Mouse (Mus musculus) embryonic facial prominence, embryonic 13.5 days (tissue): Measurements from ENCODE around the gene Apom. TPM values are rescaled to one million over a fixed set of nuclear protein-coding genes. Genes with fewer than 3 reads are reported as not detected.

ENCODE experiments used
- ATAC-seq: fragments of 200-750 bp; cut with Nextera tagmentation; 2 replicates; pipeline ENCODE4 v1.8.0; 2017; ENCODE audit warnings: low read depth; ENCODE audit not compliant: insufficient number of reproducible peaks, insufficient read depth, low FRiP score, low TSS enrichment
- H3K27ac ChIP-seq: fragments of 300-500 bp; sonication (generic); 2 replicates; pipeline ENCODE4 v1.5.1; 2015; ENCODE audit warnings: moderate library complexity, mild to moderate bottlenecking, inconsistent platforms
- H3K27me3 ChIP-seq: fragments of 300-500 bp; sonication (generic); 2 replicates; pipeline ENCODE4 v1.6.1; 2015; ENCODE audit warnings: mild to moderate bottlenecking, inconsistent platforms
- H3K36me3 ChIP-seq: fragments of 300-500 bp; sonication (generic); 2 replicates; pipeline ENCODE4 v1.6.1; 2015; ENCODE audit warnings: mild to moderate bottlenecking, inconsistent platforms
- H3K4me1 ChIP-seq: fragments of 300-500 bp; sonication (generic); 2 replicates; pipeline ENCODE4 v1.6.1; 2015; ENCODE audit warnings: inconsistent platforms
- H3K4me2 ChIP-seq: fragments of 300-500 bp; sonication (generic); 2 replicates; pipeline ENCODE4 v1.6.1; 2015; ENCODE audit warnings: moderate library complexity, mild to moderate bottlenecking, inconsistent platforms
- H3K4me3 ChIP-seq: fragments of 300-500 bp; sonication (generic); 2 replicates; pipeline ENCODE4 v1.5.1; 2015; ENCODE audit warnings: mild to moderate bottlenecking, inconsistent platforms
- H3K9ac ChIP-seq: fragments of 300-500 bp; sonication (generic); 2 replicates; pipeline ENCODE4 v1.6.1; 2015; ENCODE audit warnings: mild to moderate bottlenecking, inconsistent platforms
- H3K9me3 ChIP-seq: fragments of 300-500 bp; sonication (generic); 2 replicates; pipeline ENCODE4 v1.6.1; 2016; ENCODE audit warnings: inconsistent platforms
- WGBS: fragments of 180-500 bp; shearing (Covaris S2); methylation state at CpG from one replicate; pipeline ENCODE4 v1.1.7; 2015; ENCODE audit warnings: mixed read lengths; 5-methylcytosine and 5-hydroxymethylcytosine counted together
- polyA plus RNA-seq: library from polyadenylated mRNA; unstranded; fragments of >200 nt; fragmentation: Nextera tagmentation; extraction: Ambion mirVana; gene quantifications from 2 replicates; pipeline ENCODE4 v1.2.1, GENCODE M21; 2015

Gene Apom
- polyA plus RNA-seq, 1 experiment from 2014 or later, result 0.28 TPM

DNA sequence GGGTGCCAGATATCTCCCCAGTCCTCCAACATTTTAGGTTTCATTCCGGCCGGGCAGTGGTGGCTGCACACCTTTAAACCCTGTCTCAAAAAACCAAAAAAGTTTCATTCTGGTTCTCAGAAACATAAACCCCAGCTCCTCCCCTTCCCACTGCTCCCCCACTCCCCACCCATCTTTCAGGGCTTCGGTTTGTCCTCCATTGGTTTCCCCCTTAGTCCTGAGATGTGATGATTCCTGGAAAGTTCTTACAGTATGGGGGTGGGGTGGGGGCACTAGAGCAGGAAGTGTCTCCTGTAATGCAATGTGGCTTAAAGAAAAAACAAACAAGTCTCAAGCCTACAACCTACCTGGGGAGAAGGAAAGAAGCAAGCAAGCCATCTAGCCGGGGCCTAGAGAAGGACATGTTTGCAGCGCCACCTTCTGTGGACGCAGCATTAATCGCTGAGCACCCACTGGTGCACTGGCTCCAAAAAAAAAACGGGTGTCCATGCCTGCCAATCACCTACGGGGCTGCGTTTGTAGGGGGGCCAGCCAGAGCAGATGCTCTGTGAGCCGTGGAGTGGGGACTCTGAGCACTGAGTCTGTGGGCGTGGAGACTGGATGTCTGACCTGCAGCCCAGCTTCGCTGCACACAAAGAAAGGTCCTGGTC, 26.0 kb downstream of the Apom start:
- no peaks in the 10 kb centered on the region for H3K27me3 ChIP-seq
- H3K9me3 ChIP-seq, result no peaks in the 10 kb centered on the region
- no peak overlapping the region for H3K4me3 ChIP-seq
- peak overlapping the region; percentile 37 for H3K9ac ChIP-seq
- H3K4me2 ChIP-seq, result peak overlapping the region; percentile 39
- ATAC-seq, result no peak
- H3K4me1 ChIP-seq, result peaks cover 8% of the 10 kb centered on the region; the same call in 1 of the 2 replicates
- no peak overlapping the region for H3K27ac ChIP-seq
- 24% methylated on average over 13 of the region's 13 CpGs for WGBS
- H3K36me3 ChIP-seq, result peaks cover 33% of the 10 kb centered on the region

DNA sequence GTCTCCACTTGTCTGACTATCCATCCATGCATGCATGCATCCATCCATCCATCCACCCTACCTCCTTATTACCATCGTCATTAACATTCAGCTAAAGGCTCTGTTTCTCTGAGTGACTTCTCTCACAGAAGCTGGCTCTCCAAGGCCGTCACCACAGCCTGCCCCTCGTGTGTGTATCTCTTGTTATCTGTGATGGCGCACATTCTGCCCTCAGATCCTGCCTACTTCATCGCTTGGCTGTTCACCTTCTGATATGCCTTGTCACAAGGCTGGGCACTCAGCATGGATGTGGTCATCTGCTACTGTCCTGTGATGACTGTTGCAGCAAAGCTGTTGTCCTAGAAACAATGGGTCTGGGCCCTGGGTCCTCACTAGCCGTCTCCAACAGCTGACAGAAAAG, 27.1 kb downstream of the Apom start:
- Histone ChIP-seq H3K9me3 (no peaks in the 10 kb centered on the region), H3K27me3 (no peaks in the 10 kb centered on the region), H3K27ac (no peak overlapping the region), H3K36me3 (peaks cover 44% of the 10 kb centered on the region), H3K4me3 (no peak overlapping the region), H3K4me1 (peaks cover 8% of the 10 kb centered on the region; the same call in 1 of the 2 replicates), H3K9ac (0 out of 2 replicates have a peak overlapping the region, but pooled peaks have one; percentile 44), H3K4me2 (no peak overlapping the region)
- 81% methylated on average over 6 of the region's 6 CpGs for whole genome bisulfite sequencing
- no peak for ATAC-seq

DNA sequence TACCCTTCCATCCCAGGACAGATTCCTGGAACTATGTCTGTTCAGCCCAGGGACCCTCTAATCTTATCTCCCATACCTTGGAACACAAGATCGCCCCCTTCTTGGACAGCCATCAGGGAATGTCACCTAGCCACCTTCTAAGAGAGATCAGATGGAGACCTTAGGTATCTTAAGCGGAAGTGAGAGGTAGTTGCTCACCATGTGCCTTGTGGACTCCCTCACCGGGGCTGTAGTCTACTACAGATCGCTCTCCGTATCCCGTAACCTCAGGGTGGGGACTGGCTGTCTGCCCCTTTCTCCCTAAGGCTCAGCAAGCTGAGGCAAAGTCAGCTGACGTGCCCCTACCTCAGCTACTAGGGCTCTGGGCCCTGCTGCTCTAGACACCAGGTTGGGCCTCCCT, 27.8 kb downstream of the Apom start:
- Histone ChIP-seq H3K36me3 (peaks cover 51% of the 10 kb centered on the region), H3K4me1 (peaks cover 8% of the 10 kb centered on the region; the same call in 1 of the 2 replicates), H3K27ac (no peak overlapping the region), H3K9ac (0 out of 2 replicates have a peak overlapping the region, but pooled peaks have one; percentile 46), H3K9me3 (no peaks in the 10 kb centered on the region), H3K4me3 (no peak overlapping the region), H3K27me3 (no peaks in the 10 kb centered on the region), H3K4me2 (no peak overlapping the region)
- 87% methylated on average over 7 of the region's 7 CpGs for WGBS
- no peak for ATAC-seq

DNA sequence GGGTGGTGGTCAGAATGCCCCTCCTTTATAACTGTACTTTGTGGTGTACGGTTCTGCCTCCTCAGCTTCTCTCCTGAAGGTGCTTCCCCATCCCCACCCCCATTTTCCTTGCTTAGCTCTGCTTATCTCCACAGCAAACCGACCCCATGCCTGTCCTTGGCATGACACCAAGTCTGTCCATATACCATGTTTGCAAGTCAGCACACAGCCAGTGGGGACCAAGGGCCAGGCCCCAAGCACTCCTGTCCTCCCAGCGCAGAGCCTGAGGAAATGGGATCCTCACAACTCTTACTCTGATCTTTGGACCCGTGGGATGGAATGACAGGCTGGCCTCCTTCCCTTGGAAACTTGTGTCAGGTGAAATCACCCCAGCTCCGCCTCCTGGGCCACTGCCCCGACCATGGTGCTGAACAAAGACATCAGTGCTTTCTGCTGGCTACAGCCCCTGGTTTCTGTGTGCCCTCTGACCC, 28.6 kb downstream of the Apom start:
- Histone ChIP-seq H3K36me3 (peaks cover 59% of the 10 kb centered on the region), H3K27me3 (no peaks in the 10 kb centered on the region), H3K4me3 (no peak overlapping the region), H3K4me2 (no peak overlapping the region), H3K9ac (no peak overlapping the region), H3K4me1 (peaks cover 8% of the 10 kb centered on the region; the same call in 1 of the 2 replicates), H3K27ac (no peak overlapping the region), H3K9me3 (no peaks in the 10 kb centered on the region)
- WGBS, result 71% methylated on average over 6 of the region's 6 CpGs
- no peak for ATAC-seq

DNA sequence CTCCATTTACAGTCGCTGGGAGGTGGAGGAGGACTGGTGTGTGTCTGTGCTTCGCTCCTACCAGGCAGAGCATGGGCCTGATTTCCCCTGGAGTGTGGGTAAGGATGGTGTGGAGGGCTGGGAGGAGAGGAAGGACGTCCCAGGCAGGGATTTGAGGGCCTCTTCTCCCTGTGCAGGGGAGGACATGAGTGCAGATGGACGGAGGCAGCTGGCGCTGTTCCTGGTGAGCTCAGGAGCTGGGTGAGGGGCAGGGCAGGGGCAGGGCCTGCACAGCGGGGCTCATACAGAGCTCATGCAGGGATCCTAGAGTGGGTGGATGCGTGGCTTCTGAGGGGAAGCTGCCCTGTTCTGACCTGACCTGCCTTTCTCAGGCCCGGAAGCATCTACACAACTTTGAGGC, 29.6 kb downstream of the Apom start:
- no peaks in the 10 kb centered on the region for H3K9me3 ChIP-seq

DNA sequence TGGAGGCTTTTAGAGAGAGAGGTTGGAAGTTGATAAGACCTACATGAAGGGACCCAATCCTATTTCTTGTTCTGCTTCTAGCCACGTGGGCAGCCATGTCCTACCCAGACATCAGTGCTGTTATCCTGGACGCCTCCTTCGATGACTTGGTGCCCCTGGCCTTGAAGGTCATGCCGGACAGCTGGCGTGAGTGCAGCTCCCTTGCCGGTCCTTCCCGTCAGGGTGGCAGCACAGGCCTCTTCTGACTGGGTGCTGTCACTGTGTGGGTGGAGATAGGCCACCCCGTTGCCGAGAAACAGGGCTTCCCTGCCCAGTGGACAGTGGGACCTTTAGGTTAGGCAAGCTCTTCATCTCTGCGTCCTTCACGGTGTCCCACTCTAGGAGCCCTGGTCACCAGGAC, 30.7 kb downstream of the Apom start:
- H3K4me1 ChIP-seq, result peaks cover 6% of the 10 kb centered on the region; the same call in 1 of the 2 replicates
- H3K36me3 ChIP-seq, result peaks cover 80% of the 10 kb centered on the region
- WGBS, result 90% methylated on average over 11 of the region's 11 CpGs
- H3K4me2 ChIP-seq, result no peak overlapping the region
- no peak overlapping the region for H3K27ac ChIP-seq
- no peak overlapping the region for H3K4me3 ChIP-seq
- H3K9me3 ChIP-seq, result no peaks in the 10 kb centered on the region
- H3K27me3 ChIP-seq, result no peaks in the 10 kb centered on the region
- H3K9ac ChIP-seq, result no peak overlapping the region
- no peak for ATAC-seq

More for the DNA sequence above, 29.6 kb downstream of the Apom start:
- peak overlapping the region; percentile 32; the same call in 1 of the 2 replicates for H3K9ac ChIP-seq
- no peak overlapping the region for H3K4me2 ChIP-seq
- H3K36me3 ChIP-seq, result peaks cover 69% of the 10 kb centered on the region
- no peak overlapping the region for H3K4me3 ChIP-seq
- ATAC-seq, result no peak
- H3K27ac ChIP-seq, result no peak overlapping the region
- peaks cover 8% of the 10 kb centered on the region; the same call in 1 of the 2 replicates for H3K4me1 ChIP-seq
- no peaks in the 10 kb centered on the region for H3K27me3 ChIP-seq
- WGBS, result 73% methylated on average over 7 of the region's 8 CpGs

- ATAC-seq, result no peak
- no peak overlapping the region for H3K4me2 ChIP-seq
- WGBS, result 80% methylated on average over 10 of the region's 10 CpGs
- H3K27ac ChIP-seq, result no peak overlapping the region
- H3K9me3 ChIP-seq, result no peaks in the 10 kb centered on the region
- no peaks in the 10 kb centered on the region for H3K4me1 ChIP-seq
- H3K9ac ChIP-seq, result no peak overlapping the region
- H3K36me3 ChIP-seq, result peaks cover 89% of the 10 kb centered on the region
- H3K27me3 ChIP-seq, result no peaks in the 10 kb centered on the region
- no peak overlapping the region for H3K4me3 ChIP-seq
Measured at GRCm38 (mm10) chr17:35100196-35100765, 31.6 kb downstream of the Apom start.

DNA sequence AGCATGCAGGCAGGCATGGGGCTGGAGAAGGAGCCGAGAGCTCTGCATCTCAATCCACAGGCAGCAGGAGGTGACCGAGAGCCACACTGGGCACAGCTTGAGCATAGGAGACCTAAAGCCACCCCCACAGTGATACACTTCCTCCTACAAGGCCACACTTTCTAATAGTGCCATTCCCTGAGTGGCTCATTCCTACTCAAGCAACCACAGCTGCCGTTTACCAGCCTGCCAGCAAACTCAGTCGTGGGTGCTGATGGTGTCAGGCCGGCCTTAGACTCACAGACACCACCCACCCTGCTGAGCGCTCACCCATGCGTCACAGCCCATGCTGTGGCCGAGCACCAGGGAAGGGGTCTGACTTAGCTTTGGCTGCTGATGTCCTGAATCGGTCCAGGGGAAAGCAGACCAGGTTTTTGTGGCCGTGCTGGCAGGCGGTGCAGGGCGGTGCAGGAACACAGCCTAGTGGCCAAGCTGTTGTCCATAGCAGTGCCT, 34.6 kb downstream of the Apom start:
- no peak overlapping the region for H3K4me2 ChIP-seq
- WGBS, result 82% methylated on average over 12 of the region's 12 CpGs
- no peak overlapping the region for H3K4me3 ChIP-seq
- H3K27me3 ChIP-seq, result no peaks in the 10 kb centered on the region
- peak overlapping the region; percentile 44; the same call in 1 of the 2 replicates for H3K9ac ChIP-seq
- H3K36me3 ChIP-seq, result peaks cover 99% of the 10 kb centered on the region
- no peaks in the 10 kb centered on the region for H3K4me1 ChIP-seq
- no peak for ATAC-seq
- no peak overlapping the region for H3K27ac ChIP-seq
- no peaks in the 10 kb centered on the region for H3K9me3 ChIP-seq

DNA sequence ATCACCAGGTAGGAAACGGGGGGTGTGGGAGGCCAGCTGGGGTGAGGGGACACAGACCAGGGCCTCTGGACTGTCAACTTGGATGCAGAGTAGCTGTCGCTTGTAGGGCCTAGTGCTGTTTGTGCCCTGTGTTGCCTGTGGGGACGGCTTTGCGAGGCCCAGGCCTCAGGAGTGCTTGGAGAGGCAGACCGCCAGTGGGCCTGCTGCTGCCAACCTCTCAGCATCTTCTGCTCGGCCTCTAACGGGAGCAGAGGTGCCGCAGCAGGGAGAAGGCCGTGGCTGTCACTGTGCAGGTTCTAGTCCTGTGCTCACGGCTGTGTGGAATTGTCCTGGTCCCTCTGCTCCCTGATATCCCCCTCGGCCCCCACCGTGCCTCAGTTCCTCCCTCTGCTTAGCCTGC, 35.3 kb downstream of the Apom start:
- H3K9me3 ChIP-seq, result no peaks in the 10 kb centered on the region
- WGBS, result 86% methylated on average over 12 of the region's 12 CpGs
- H3K4me1 ChIP-seq, result no peaks in the 10 kb centered on the region
- H3K27me3 ChIP-seq, result no peaks in the 10 kb centered on the region
- peaks cover 96% of the 10 kb centered on the region for H3K36me3 ChIP-seq
- no peak overlapping the region for H3K27ac ChIP-seq
- H3K4me3 ChIP-seq, result no peak overlapping the region
- H3K4me2 ChIP-seq, result no peak overlapping the region
- H3K9ac ChIP-seq, result peak overlapping the region; percentile 44; the same call in 1 of the 2 replicates
- no peak for ATAC-seq

GRCm38 (mm10) chr17:35094475-35095365, 37.1 kb downstream of the Apom start:
- Histone ChIP-seq H3K4me3 (no peak overlapping the region), H3K9ac (no peak overlapping the region), H3K4me2 (no peak overlapping the region), H3K27me3 (no peaks in the 10 kb centered on the region), H3K9me3 (no peaks in the 10 kb centered on the region), H3K27ac (no peak overlapping the region), H3K4me1 (peaks cover 10% of the 10 kb centered on the region), H3K36me3 (peaks cover 82% of the 10 kb centered on the region)
- ATAC-seq, result no peak
- WGBS, result 91% methylated on average over 15 of the region's 15 CpGs
